Mouse (Mus musculus): ENCODE measurements at regions not wholly inside any gene's neighbourhood (a gene's known extent, or its start where the extent isn't known, plus 50 kb on each side); places are given as distances from the start of the nearest gene placed in this dataset.

- no peak for TF ChIP-seq CTCF (IDR thresholded peaks at IDR 0.05; ENCODE audit: insufficient read depth, low read depth, low read length)
- no peak for TF ChIP-seq POLR2A (IDR thresholded peaks at IDR 0.05; ENCODE audit: insufficient read depth, low read depth, low read length)
These were observed 252.2 kb downstream of the Barhl2 start for GRCm38 (mm10) chr5:106205724-106206123.
